ENCODE assay signal across 12 mouse cellular contexts in the genomic region with DNA sequence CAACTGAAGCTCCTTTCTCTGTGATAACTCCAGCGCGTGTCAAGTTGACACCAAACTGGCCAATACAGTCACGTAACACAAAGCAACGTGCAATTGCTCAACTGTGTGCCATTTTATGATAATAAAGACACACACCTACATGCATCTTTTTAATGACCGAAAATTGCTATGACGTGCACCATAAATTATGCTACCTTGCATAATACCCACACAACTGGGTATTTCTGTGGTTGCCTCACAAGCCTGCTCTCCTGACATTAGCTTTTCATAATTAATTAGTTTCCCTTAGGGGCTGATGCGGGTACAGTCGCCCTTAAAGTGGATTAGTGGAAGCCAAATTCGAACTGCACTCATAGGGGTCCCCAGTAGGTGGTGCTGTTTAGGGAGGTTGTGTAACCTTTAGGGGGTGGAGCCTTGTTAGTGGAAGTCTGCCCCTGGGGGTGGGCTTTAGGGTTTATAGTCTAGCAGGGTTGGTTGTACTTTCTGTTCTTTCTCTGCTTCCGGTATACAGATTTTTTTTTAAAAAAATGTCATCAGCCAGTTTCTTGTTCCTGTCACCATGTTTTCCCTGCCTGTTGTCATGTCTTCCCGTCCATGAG. TPM values are rescaled to one million over a fixed set of nuclear protein-coding genes. Genes with fewer than 3 reads are reported as not detected.
DNase-seq lines count a peak whose midpoint lies in the region; ATAC-seq and TF ChIP-seq lines count a peak whose summit lies in the region.
"Had no signal": no experiment of that assay in that cellular context is flagged by ENCODE, and none has a peak within 500 bp of the region (broad histone marks: within the 10 kb centered on the region; RNA-seq: fewer than 3 reads in every experiment).

No protein-coding gene starts in this region.

- no peak overlapping the region for H3K4me2 ChIP-seq in lung, embryonic 14.5 days

- TF ChIP-seq CTCF in lung, embryonic 14.5 days (IDR thresholded peaks at IDR 0.05; ENCODE audit: low read depth): peak; percentile 42
- peak; percentile 24 for TF ChIP-seq CTCF in Patski (IDR thresholded peaks at IDR 0.05)

- H3K36me3 ChIP-seq in lung, embryonic 14.5 days (ENCODE audit: insufficient read depth): no peaks in the 10 kb centered on the region
- H3K36me3 ChIP-seq: hindbrain, embryonic 10.5 days had no signal

- DNase-seq in heart, adult 11 months: peak; percentile 39
- DNase-seq in heart, postnatal 36 days: no peak
- DNase-seq in lung, embryonic 14.5 days: peak; percentile 15
- DNase-seq in lung, postnatal 14 days: no peak
- DNase-seq in Patski (ENCODE audit: low read depth, low spot score): no peak
- DNase-seq in induced T-regulatory cell, adult 2 months (ENCODE audit: low read depth): peak; percentile 1
- DNase-seq in spleen, adult 18-20 months: no peak

- CTCF ChIA-PET in Patski (lab: Charles Lee): no interaction called here

- no peak for ATAC-seq in lung, embryonic 14.5 days (ENCODE audit: insufficient read depth)
- ATAC-seq in Patski: no peak
- no peak for ATAC-seq in megakaryocyte-erythroid progenitor cell, adult 5-6 weeks (replicated peaks; ENCODE audit: low FRiP score, low TSS enrichment, poor library complexity, severe bottlenecking)

- WGBS in lung, embryonic 14.5 days: 67% methylated on average over 11 of the region's 11 CpGs

- no peak overlapping the region for H3K4me3 ChIP-seq in lung, embryonic 14.5 days (ENCODE audit: low read depth, low read length)
- H3K4me3 ChIP-seq: hindbrain, embryonic 10.5 days had no signal

- POLR2A ChIA-PET in Patski (lab: Charles Lee): no interaction called here

- in situ Hi-C loops in Patski (cut with MboI; ENCODE audit: low pct_unique_long_range_greater_than_20kb): no loop called here

- H3K27ac ChIP-seq in lung, embryonic 14.5 days (ENCODE audit: low read depth): no peak overlapping the region
- H3K27ac ChIP-seq: hindbrain, embryonic 10.5 days had no signal

- no peaks in the 10 kb centered on the region for H3K4me1 ChIP-seq in lung, embryonic 14.5 days (ENCODE audit: insufficient read depth)

- intact Hi-C loops in heart, postnatal 36 days (cut with DNase I): loop anchor here (5.0 kb wide), 1 partner anchor 240 kb away; no protein-coding TSS in a partner anchor

- H3K27me3 ChIP-seq in lung, embryonic 14.5 days (ENCODE audit: insufficient read depth, low read length): no peaks in the 10 kb centered on the region
- H3K27me3 ChIP-seq in Patski: no peaks in the 10 kb centered on the region

- no peaks in the 10 kb centered on the region for H3K9me3 ChIP-seq in lung, embryonic 14.5 days (ENCODE audit: low read depth, low read length)
- H3K9me3 ChIP-seq: hindbrain, embryonic 10.5 days had no signal

- H3K9ac ChIP-seq in lung, embryonic 14.5 days: no peak overlapping the region

RNA-seq across cellular contexts. Expression of a gene that starts 30.2 kb away (rescaled TPM):
- not detected for total RNA-seq in heart, postnatal 36 days (2021)
- not detected in 2 replicates for polyA plus RNA-seq in lung, embryonic 14.5 days (2014; fragmentation: Nextera tagmentation; extraction: Ambion mirVana)
- not detected for polyA plus RNA-seq in Patski (2021)
- not detected in 2 replicates for total RNA-seq in megakaryocyte-erythroid progenitor cell, adult 5-6 weeks (2014; fragmentation: Nextera tagmentation)
- not detected in 2 replicates for total RNA-seq in megakaryocyte-erythroid progenitor cell, adult 5-6 weeks (2017)
- total RNA-seq: neutrophil, adult 5-6 weeks had no signal
- polyA plus RNA-seq: hindbrain, embryonic 10.5 days; lung, embryonic 16.5 days; stomach, embryonic 14.5 days had no signal

Comparison
In these comparisons a context has a peak if more than half of its experiments do, and no peak if none do; other contexts are left out.
1. DNase-seq: peak in heart, adult 11 months (single experiment), lung, embryonic 14.5 days (single experiment) and induced T-regulatory cell, adult 2 months (single experiment); none in heart, postnatal 36 days (0 of 2), lung, postnatal 14 days (single experiment), Patski (single experiment) and spleen, adult 18-20 months (0 of 2).